Mouse (Mus musculus) midbrain, postnatal 0 days (tissue): Measurements from ENCODE around the gene Mylk. TPM values are rescaled to one million over a fixed set of nuclear protein-coding genes. Genes with fewer than 3 reads are reported as not detected.

Experiments used
- ATAC-seq: fragments of 200-750 bp; cut with Nextera tagmentation; 2 replicates; pipeline ENCODE4 v1.8.0; 2017; ENCODE audit warnings: moderate number of reproducible peaks, mild to moderate bottlenecking, moderate TSS enrichment, moderate library complexity; ENCODE audit not compliant: low FRiP score
- DNase-seq: peaks from one replicate; pipeline ENCODE4 v3.0.0-alpha.2; 2015; ENCODE audit warnings: low spot score
- H3K27ac ChIP-seq: fragments of 300-500 bp; sonication (generic); 2 replicates; pipeline ENCODE4 v1.5.1; 2014; ENCODE audit warnings: low read depth, mild to moderate bottlenecking, low read length, mixed read lengths
- H3K27me3 ChIP-seq: fragments of 300-500 bp; sonication (generic); 2 replicates; pipeline ENCODE4 v1.6.1; 2014; ENCODE audit warnings: low read length, control low read depth, mixed read lengths; ENCODE audit not compliant: insufficient read depth
- H3K36me3 ChIP-seq: fragments of 300-500 bp; sonication (generic); 2 replicates; pipeline ENCODE4 v1.6.1; 2014; ENCODE audit warnings: low read length, control low read depth, mixed read lengths; ENCODE audit not compliant: insufficient read depth
- H3K4me1 ChIP-seq: fragments of 300-500 bp; sonication (generic); 2 replicates; pipeline ENCODE4 v1.6.1; 2014; ENCODE audit warnings: mild to moderate bottlenecking, control low read depth, antibody characterized with exemption, low read length, mixed read lengths; ENCODE audit not compliant: insufficient read depth
- H3K4me2 ChIP-seq: fragments of 300-500 bp; sonication (generic); 2 replicates; pipeline ENCODE4 v1.6.1; 2014; ENCODE audit warnings: low read depth, mild to moderate bottlenecking, low read length, mixed read lengths; ENCODE audit not compliant: poor library complexity, severe bottlenecking
- H3K4me3 ChIP-seq: fragments of 300-500 bp; sonication (generic); 2 replicates; pipeline ENCODE4 v1.5.1; 2014; ENCODE audit warnings: low read depth, mild to moderate bottlenecking, low read length, moderate library complexity
- H3K9ac ChIP-seq: fragments of 300-500 bp; sonication (generic); replicated peaks from 2 replicates; pipeline ENCODE4 v1.6.1; 2014; ENCODE audit warnings: mild to moderate bottlenecking, low read length, moderate library complexity, mixed read lengths; ENCODE audit not compliant: poor library complexity, severe bottlenecking
- H3K9me3 ChIP-seq: fragments of 300-500 bp; sonication (generic); 2 replicates; pipeline ENCODE4 v1.6.1; 2016; ENCODE audit warnings: low read length, control low read depth
- CTCF ChIP-seq: IDR thresholded peaks from 2 replicates; pipeline ENCODE4 v1.5.1; 2016; ENCODE audit warnings: antibody characterized with exemption, mild to moderate bottlenecking
- WGBS: fragments of 180-500 bp; shearing (Covaris S2); extraction: QIAGEN DNeasy Blood & Tissue Kit; methylation state at CpG from one replicate; pipeline ENCODE4 v1.1.7; 2014; 5-methylcytosine and 5-hydroxymethylcytosine counted together
- polyA plus RNA-seq: library from polyadenylated mRNA; unstranded; fragments of >200 nt; fragmentation: Nextera tagmentation; extraction: Ambion mirVana; gene quantifications from 2 replicates; pipeline ENCODE4 v1.2.1, GENCODE M21; 2015
- total RNA-seq: library from RNA; depleted of rRNA; stranded (reverse); fragments of >200 nt; gene quantifications from 2 replicates; pipeline ENCODE4 v1.2.3, GENCODE M21; 2014

Mylk gene
- total and polyA plus RNA-seq, 2 experiments from 2014 or later = 3.4 to 5.6 TPM

GRCm38 (mm10) chr16:34899071-34899808 lies 154.2 kb downstream of the Mylk start:
- DNase-seq (peak; percentile 68), ATAC-seq (no peak)
- Histone ChIP-seq H3K27ac (no peak overlapping the region), H3K4me2 (no peak overlapping the region), H3K4me3 (no peak overlapping the region), H3K36me3 (no peaks in the 10 kb centered on the region), H3K4me1 (no peaks in the 10 kb centered on the region), H3K9me3 (no peaks in the 10 kb centered on the region), H3K27me3 (no peaks in the 10 kb centered on the region), H3K9ac (no peak overlapping the region)
- 65% methylated on average over 11 of the region's 11 CpGs for WGBS
- no peak for TF ChIP-seq CTCF

DNA sequence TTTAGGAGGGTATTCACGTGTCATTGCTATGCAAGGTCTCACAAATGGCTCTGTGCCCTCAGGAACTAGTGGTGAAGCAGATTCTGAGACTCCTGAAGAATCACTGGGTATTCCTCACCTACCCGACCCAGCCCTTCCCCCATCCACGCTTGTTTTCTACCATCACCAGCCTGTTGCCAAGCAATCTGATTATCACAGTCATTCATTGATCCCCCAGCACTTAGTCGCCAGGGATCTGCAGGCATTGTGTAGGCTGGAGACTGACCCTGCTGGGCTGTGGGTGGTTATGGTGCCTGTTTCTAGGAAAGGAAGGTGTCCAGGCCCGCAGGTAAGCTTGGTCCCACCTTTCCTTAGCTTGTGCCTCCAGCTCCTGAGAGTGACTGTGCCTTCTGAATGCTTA lies 155.0 kb downstream of the Mylk start:
- no peak for ATAC-seq
- Histone ChIP-seq H3K27me3 (no peaks in the 10 kb centered on the region), H3K9me3 (no peaks in the 10 kb centered on the region), H3K27ac (no peak overlapping the region), H3K4me3 (no peak overlapping the region), H3K4me1 (no peaks in the 10 kb centered on the region), H3K4me2 (no peak overlapping the region), H3K9ac (no peak overlapping the region), H3K36me3 (no peaks in the 10 kb centered on the region)
- WGBS = 25% methylated on average over 5 of the region's 5 CpGs
- TF ChIP-seq CTCF = no peak
- no peak for DNase-seq

DNA sequence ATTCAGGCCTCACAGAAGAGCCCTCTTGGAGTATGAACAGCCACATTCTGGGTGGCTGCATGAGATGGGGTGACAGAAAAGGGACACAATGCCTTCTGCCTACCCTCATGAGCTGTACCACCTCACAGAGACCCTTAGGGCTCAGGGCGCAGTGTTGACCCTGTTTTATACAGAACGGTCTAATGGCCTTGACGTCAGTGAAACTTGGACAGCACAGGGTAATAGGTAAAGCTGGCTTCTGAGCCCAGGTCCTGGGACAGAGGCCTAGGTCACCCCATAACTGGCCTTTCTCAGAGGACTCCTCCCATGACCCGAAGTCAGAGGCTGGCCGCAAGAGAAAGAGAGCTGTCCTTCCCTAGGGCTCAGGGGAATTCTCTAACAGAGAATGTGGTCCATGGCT lies 155.5 kb downstream of the Mylk start:
- ATAC-seq (no peak), DNase-seq (no peak)
- H3K4me2 ChIP-seq = no peak overlapping the region
- H3K27me3 ChIP-seq = no peaks in the 10 kb centered on the region
- no peak overlapping the region for H3K27ac ChIP-seq
- 78% methylated on average over 5 of the region's 5 CpGs for WGBS
- no peaks in the 10 kb centered on the region for H3K9me3 ChIP-seq
- H3K9ac ChIP-seq = no peak overlapping the region
- H3K4me1 ChIP-seq = no peaks in the 10 kb centered on the region
- no peak overlapping the region for H3K4me3 ChIP-seq
- H3K36me3 ChIP-seq = no peaks in the 10 kb centered on the region
- TF ChIP-seq CTCF = no peak

DNA sequence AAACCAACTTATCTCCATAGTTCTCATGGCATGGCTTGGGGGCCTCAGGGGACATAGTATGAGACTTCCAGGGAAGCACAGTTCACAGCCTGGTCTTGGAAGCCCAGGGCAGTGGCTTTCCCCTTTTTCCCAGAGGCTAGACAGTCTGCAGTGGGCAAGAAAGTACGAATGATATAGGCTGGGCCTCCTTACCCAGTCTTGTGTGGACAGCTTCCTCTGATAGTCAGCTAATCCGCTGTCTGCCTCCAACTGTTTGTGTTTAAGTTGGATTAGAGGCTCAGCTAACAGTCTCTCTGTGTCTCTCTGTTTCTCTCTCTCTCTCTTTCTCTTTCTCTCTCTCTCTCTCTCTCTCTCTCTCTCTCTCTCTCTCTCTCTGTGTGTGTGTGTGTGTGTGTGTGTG lies 156.0 kb downstream of the Mylk start:
- H3K4me1 ChIP-seq = no peaks in the 10 kb centered on the region
- no peak for ATAC-seq
- no peaks in the 10 kb centered on the region for H3K9me3 ChIP-seq
- H3K27me3 ChIP-seq = no peaks in the 10 kb centered on the region
- no peaks in the 10 kb centered on the region for H3K36me3 ChIP-seq
- no peak overlapping the region for H3K4me2 ChIP-seq
- WGBS = 28% methylated on average over 2 of the region's 2 CpGs
- no peak for TF ChIP-seq CTCF
- DNase-seq = no peak
- no peak overlapping the region for H3K4me3 ChIP-seq
- no peak overlapping the region for H3K27ac ChIP-seq
- no peak overlapping the region for H3K9ac ChIP-seq

DNA sequence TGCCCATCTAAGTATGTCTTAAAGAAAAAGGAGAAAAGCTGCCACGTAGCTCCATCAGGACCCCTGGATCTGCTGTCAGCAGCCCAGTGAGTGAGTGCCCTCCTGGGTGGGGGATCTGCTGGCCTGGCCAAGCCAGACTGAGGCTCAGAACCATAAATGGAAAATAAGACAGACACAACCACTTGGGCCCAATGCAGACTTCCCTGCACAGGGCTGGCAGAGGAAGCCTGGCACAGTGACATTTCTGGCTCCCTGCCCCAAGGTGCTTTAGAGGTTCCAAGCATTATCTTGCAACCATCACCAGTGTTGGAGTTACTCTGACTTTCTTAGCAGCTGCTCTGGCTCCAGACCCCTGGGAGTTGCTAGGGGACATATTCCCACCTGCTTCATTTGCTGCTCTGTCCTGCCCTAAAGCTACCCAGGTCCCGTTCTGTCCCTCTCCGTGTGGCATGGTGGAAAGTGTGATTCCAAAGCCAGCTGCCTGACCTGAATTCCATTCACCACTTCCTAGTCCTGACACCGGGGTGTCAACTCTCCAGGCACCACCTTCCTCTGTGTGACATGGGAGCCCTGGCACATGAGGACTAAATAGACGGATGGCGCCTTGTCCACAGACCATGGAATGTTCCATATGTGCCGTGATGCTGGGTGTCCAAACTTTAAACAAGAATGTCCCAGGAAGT lies 156.7 kb downstream of the Mylk start:
- Histone ChIP-seq H3K4me2 (no peak overlapping the region), H3K27me3 (no peaks in the 10 kb centered on the region), H3K9me3 (no peaks in the 10 kb centered on the region), H3K36me3 (no peaks in the 10 kb centered on the region), H3K9ac (no peak overlapping the region), H3K4me1 (no peaks in the 10 kb centered on the region), H3K27ac (no peak overlapping the region), H3K4me3 (no peak overlapping the region)
- ATAC-seq = peak; percentile 28; the same call in 1 of the 2 replicates
- 78% methylated on average over 7 of the region's 7 CpGs for WGBS
- peak; percentile 21 for DNase-seq
- TF ChIP-seq CTCF = no peak

DNA sequence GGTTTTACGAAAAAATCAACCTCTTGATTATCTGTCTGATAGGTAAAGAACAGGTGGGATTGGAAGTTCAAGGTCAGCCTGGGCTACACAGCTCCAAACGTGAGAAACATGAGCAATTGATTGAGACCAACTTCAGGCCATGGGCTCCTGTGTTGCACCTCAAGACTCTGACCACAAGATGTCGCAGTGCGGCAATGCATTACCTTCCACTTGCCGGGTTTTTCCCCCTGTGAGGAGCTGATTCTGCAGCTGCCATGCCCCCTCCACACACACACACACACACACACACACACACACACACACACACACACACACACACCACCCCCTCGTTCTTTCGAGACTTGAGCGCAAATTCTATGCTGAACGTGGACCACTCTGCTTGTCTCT lies 157.3 kb downstream of the Mylk start:
- no peak overlapping the region for H3K4me3 ChIP-seq
- no peaks in the 10 kb centered on the region for H3K9me3 ChIP-seq
- DNase-seq = peak; percentile 90
- no peaks in the 10 kb centered on the region for H3K27me3 ChIP-seq
- H3K36me3 ChIP-seq = no peaks in the 10 kb centered on the region
- no peaks in the 10 kb centered on the region for H3K4me1 ChIP-seq
- peak; percentile 90 for TF ChIP-seq CTCF
- H3K9ac ChIP-seq = no peak overlapping the region
- H3K27ac ChIP-seq = no peak overlapping the region
- H3K4me2 ChIP-seq = no peak overlapping the region
- WGBS = 13% methylated on average over 9 of the region's 9 CpGs
- ATAC-seq = peak; percentile 64
